Mouse (Mus musculus): ENCODE results near the gene Asb8. TPM values are rescaled to one million over a fixed set of nuclear protein-coding genes. Genes with fewer than 3 reads are reported as not detected.

The Asb8 gene
- polyA plus RNA-seq, 1 experiment from 2014 or later = 52.6 TPM

DNA sequence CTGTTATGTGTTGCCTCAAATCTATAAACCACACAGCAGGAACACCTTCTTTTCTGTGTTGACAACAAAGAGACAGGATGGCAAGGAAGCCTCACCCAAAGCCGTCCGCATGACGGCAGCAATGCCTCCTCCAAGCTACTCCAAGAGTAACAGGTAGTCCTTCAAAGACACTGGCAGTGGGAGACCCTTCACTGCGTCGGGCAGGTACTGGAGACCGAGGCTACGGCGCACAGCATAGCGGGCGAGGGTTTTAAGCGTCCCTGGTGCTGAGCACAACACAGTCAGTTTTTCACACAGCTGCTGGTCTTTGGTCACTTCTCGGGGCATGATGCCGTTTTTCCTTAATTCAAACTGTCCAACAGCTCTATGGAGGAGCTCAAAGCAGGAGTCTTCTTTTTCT is 29.8 kb downstream of the Asb8 start:
- Histone ChIP-seq H3K27me3 (ENCODE audit: control insufficient read depth, insufficient read depth, low read length) (no peaks in the 10 kb centered on the region), H3K4me1 (ENCODE audit: control insufficient read depth, insufficient read depth, low read length) (no peaks in the 10 kb centered on the region; the same call in 1 of the 2 replicates), H3K9me3 (ENCODE audit: control insufficient read depth, low read length) (no peaks in the 10 kb centered on the region), H3K4me3 (ENCODE audit: low read length) (no peak overlapping the region), H3K36me3 (ENCODE audit: control insufficient read depth, insufficient read depth, low read length) (peaks cover 76% of the 10 kb centered on the region), H3K9ac (ENCODE audit: low read depth, low read length) (no peak overlapping the region), H3K27ac (ENCODE audit: low read depth, low read length) (no peak overlapping the region), H3K4me2 (replicated peaks; ENCODE audit: low read depth, low read length) (no peak overlapping the region)
- WGBS = 96% methylated on average over 13 of the region's 13 CpGs
- ATAC-seq (ENCODE audit: low FRiP score, low TSS enrichment) = no peak

GRCm38 (mm10) chr15:98134666-98135065 is 30.8 kb downstream of the Asb8 start:
- Histone ChIP-seq H3K9ac (ENCODE audit: low read depth, low read length) (no peak overlapping the region), H3K27me3 (ENCODE audit: control insufficient read depth, insufficient read depth, low read length) (no peaks in the 10 kb centered on the region), H3K4me2 (replicated peaks; ENCODE audit: low read depth, low read length) (no peak overlapping the region), H3K9me3 (ENCODE audit: control insufficient read depth, low read length) (no peaks in the 10 kb centered on the region), H3K4me1 (ENCODE audit: control insufficient read depth, insufficient read depth, low read length) (no peaks in the 10 kb centered on the region; the same call in 1 of the 2 replicates), H3K27ac (ENCODE audit: low read depth, low read length) (no peak overlapping the region), H3K36me3 (ENCODE audit: control insufficient read depth, insufficient read depth, low read length) (peaks cover 77% of the 10 kb centered on the region), H3K4me3 (ENCODE audit: low read length) (no peak overlapping the region)
- no peak for ATAC-seq (ENCODE audit: low FRiP score, low TSS enrichment)
- 95% methylated on average over 3 of the region's 3 CpGs for WGBS

GRCm38 (mm10) chr15:98134034-98134433 is 31.4 kb downstream of the Asb8 start:
- Histone ChIP-seq H3K27me3 (ENCODE audit: control insufficient read depth, insufficient read depth, low read length) (no peaks in the 10 kb centered on the region), H3K4me3 (ENCODE audit: low read length) (no peak overlapping the region), H3K36me3 (ENCODE audit: control insufficient read depth, insufficient read depth, low read length) (peaks cover 74% of the 10 kb centered on the region), H3K9me3 (ENCODE audit: control insufficient read depth, low read length) (no peaks in the 10 kb centered on the region), H3K4me1 (ENCODE audit: control insufficient read depth, insufficient read depth, low read length) (0 out of 2 replicates have a peak, but pooled peaks cover 2% of the 10 kb centered on the region), H3K9ac (ENCODE audit: low read depth, low read length) (no peak overlapping the region), H3K4me2 (replicated peaks; ENCODE audit: low read depth, low read length) (no peak overlapping the region), H3K27ac (ENCODE audit: low read depth, low read length) (no peak overlapping the region)
- WGBS = 94% methylated on average over 4 of the region's 4 CpGs
- ATAC-seq (ENCODE audit: low FRiP score, low TSS enrichment) = no peak

DNA sequence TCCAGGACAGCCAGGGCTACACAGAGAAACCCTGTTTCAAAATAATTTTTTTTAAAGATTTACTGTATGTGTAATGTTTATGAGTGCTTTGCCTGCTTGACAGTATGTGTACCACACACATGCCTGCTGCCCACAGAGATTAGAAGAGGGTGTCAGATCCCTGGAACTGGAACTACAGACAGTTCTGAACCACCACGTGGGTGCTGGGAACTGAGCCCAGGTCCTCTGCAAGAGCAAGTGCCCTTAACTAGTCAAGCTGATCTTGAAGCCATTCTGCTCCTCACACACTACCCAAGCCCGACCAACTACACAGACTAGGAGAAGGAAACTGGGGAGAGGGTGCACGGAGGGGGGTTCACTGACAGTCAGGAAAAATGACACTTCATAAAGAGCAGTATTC is 32.0 kb downstream of the Asb8 start:
- Histone ChIP-seq H3K9ac (ENCODE audit: low read depth, low read length) (no peak overlapping the region), H3K4me2 (replicated peaks; ENCODE audit: low read depth, low read length) (no peak overlapping the region), H3K4me3 (ENCODE audit: low read length) (no peak overlapping the region), H3K27ac (ENCODE audit: low read depth, low read length) (no peak overlapping the region), H3K9me3 (ENCODE audit: control insufficient read depth, low read length) (no peaks in the 10 kb centered on the region), H3K27me3 (ENCODE audit: control insufficient read depth, insufficient read depth, low read length) (no peaks in the 10 kb centered on the region), H3K4me1 (ENCODE audit: control insufficient read depth, insufficient read depth, low read length) (0 out of 2 replicates have a peak, but pooled peaks cover 3% of the 10 kb centered on the region), H3K36me3 (ENCODE audit: control insufficient read depth, insufficient read depth, low read length) (peaks cover 69% of the 10 kb centered on the region)
- 88% methylated on average over 3 of the region's 3 CpGs for WGBS
- ATAC-seq (ENCODE audit: low FRiP score, low TSS enrichment) = no peak

DNA sequence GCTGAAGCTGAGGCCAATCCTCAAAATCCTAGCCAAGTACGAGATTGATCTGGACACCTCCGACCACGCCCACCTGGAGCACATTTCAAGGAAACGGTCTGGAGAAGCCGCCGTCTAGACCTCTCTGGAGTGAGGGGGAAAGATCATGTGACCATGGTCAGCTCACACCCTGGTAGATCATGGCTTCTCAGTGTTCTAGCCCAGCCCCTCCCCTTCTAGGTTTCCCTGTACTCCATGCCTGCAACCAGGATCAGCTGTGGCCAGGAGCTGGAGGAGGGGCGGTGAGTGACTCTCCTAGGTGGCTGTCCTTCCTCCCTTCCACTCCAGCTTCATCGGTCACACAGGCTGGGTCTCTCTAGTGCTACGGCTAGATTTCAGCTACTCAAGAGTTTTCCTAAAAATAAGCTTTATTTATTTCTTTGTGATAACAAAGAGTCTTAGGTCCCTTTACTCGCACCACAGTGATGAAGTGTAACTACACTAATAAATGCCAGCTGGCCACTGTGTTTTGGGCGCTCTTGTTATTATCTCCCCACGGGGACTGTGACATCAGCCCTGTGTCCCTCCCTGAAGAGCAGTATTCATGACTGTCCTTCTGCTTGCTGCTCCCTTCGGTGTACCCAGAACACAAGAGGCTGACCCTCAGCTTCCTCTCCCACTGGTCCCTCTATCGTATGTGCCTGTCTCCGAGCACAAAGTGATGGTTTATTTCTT is 33.3 kb downstream of the Asb8 start:
- WGBS = 89% methylated on average over 15 of the region's 15 CpGs
- Histone ChIP-seq H3K9me3 (ENCODE audit: control insufficient read depth, low read length) (no peaks in the 10 kb centered on the region), H3K4me2 (replicated peaks; ENCODE audit: low read depth, low read length) (no peak overlapping the region), H3K27ac (ENCODE audit: low read depth, low read length) (no peak overlapping the region), H3K9ac (ENCODE audit: low read depth, low read length) (no peak overlapping the region), H3K36me3 (ENCODE audit: control insufficient read depth, insufficient read depth, low read length) (peaks cover 65% of the 10 kb centered on the region), H3K27me3 (ENCODE audit: control insufficient read depth, insufficient read depth, low read length) (no peaks in the 10 kb centered on the region), H3K4me3 (ENCODE audit: low read length) (no peak overlapping the region), H3K4me1 (ENCODE audit: control insufficient read depth, insufficient read depth, low read length) (0 out of 2 replicates have a peak, but pooled peaks cover 3% of the 10 kb centered on the region)
- no peak for ATAC-seq (ENCODE audit: low FRiP score, low TSS enrichment)

- no peak for ATAC-seq (ENCODE audit: low FRiP score, low TSS enrichment)
- Histone ChIP-seq H3K9ac (ENCODE audit: low read depth, low read length) (no peak overlapping the region), H3K4me3 (ENCODE audit: low read length) (no peak overlapping the region), H3K4me2 (replicated peaks; ENCODE audit: low read depth, low read length) (no peak overlapping the region), H3K27me3 (ENCODE audit: control insufficient read depth, insufficient read depth, low read length) (no peaks in the 10 kb centered on the region), H3K4me1 (ENCODE audit: control insufficient read depth, insufficient read depth, low read length) (0 out of 2 replicates have a peak, but pooled peaks cover 3% of the 10 kb centered on the region), H3K9me3 (ENCODE audit: control insufficient read depth, low read length) (no peaks in the 10 kb centered on the region), H3K27ac (ENCODE audit: low read depth, low read length) (no peak overlapping the region), H3K36me3 (ENCODE audit: control insufficient read depth, insufficient read depth, low read length) (peaks cover 63% of the 10 kb centered on the region)
- WGBS = 92% methylated on average over 7 of the region's 7 CpGs
Measured at GRCm38 (mm10) chr15:98131451-98131850, 34.0 kb downstream of the Asb8 start.

- WGBS = 96% methylated on average over 4 of the region's 4 CpGs
- Histone ChIP-seq H3K27ac (ENCODE audit: low read depth, low read length) (no peak overlapping the region), H3K36me3 (ENCODE audit: control insufficient read depth, insufficient read depth, low read length) (peaks cover 62% of the 10 kb centered on the region), H3K4me2 (replicated peaks; ENCODE audit: low read depth, low read length) (no peak overlapping the region), H3K9ac (ENCODE audit: low read depth, low read length) (no peak overlapping the region), H3K27me3 (ENCODE audit: control insufficient read depth, insufficient read depth, low read length) (no peaks in the 10 kb centered on the region), H3K4me1 (ENCODE audit: control insufficient read depth, insufficient read depth, low read length) (peaks cover 8% of the 10 kb centered on the region; the same call in 1 of the 2 replicates), H3K9me3 (ENCODE audit: control insufficient read depth, low read length) (no peaks in the 10 kb centered on the region), H3K4me3 (ENCODE audit: low read length) (no peak overlapping the region)
- no peak for ATAC-seq (ENCODE audit: low FRiP score, low TSS enrichment)
Measured at GRCm38 (mm10) chr15:98131001-98131400, 34.4 kb downstream of the Asb8 start.

DNA sequence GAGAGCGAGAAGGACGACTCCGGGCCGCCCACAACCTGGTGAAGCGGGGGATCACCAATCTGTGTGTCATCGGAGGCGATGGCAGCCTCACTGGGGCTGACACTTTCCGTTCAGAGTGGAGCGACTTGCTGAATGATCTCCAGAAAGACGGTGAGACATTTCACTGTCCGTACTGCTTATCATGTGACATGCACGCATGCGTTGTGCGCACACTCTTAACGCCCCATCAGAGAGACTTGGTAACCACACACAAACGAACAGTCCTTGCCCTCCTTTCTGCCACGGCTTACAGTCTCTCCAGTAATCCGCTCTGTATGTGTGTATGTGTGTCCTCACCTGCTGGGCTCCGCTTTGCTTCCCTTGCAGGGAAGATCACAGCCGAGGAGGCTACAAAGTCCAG is 44.6 kb downstream of the Asb8 start:
- Histone ChIP-seq H3K4me3 (ENCODE audit: low read length) (no peak overlapping the region), H3K36me3 (ENCODE audit: control insufficient read depth, insufficient read depth, low read length) (peaks cover 63% of the 10 kb centered on the region), H3K9me3 (ENCODE audit: control insufficient read depth, low read length) (no peaks in the 10 kb centered on the region), H3K9ac (ENCODE audit: low read depth, low read length) (no peak overlapping the region), H3K27ac (ENCODE audit: low read depth, low read length) (no peak overlapping the region), H3K27me3 (ENCODE audit: control insufficient read depth, insufficient read depth, low read length) (no peaks in the 10 kb centered on the region), H3K4me1 (ENCODE audit: control insufficient read depth, insufficient read depth, low read length) (no peaks in the 10 kb centered on the region), H3K4me2 (replicated peaks; ENCODE audit: low read depth, low read length) (no peak overlapping the region)
- 97% methylated on average over 20 of the region's 20 CpGs for WGBS
- no peak for ATAC-seq (ENCODE audit: low FRiP score, low TSS enrichment)

GRCm38 (mm10) chr15:98119363-98119762 is 46.1 kb downstream of the Asb8 start:
- no peak overlapping the region for H3K4me2 ChIP-seq (replicated peaks; ENCODE audit: low read depth, low read length)
- no peaks in the 10 kb centered on the region for H3K27me3 ChIP-seq (ENCODE audit: control insufficient read depth, insufficient read depth, low read length)
- H3K36me3 ChIP-seq (ENCODE audit: control insufficient read depth, insufficient read depth, low read length) = peaks cover 53% of the 10 kb centered on the region
- H3K9ac ChIP-seq (ENCODE audit: low read depth, low read length) = no peak overlapping the region
- H3K4me3 ChIP-seq (ENCODE audit: low read length) = no peak overlapping the region
- H3K27ac ChIP-seq (ENCODE audit: low read depth, low read length) = no peak overlapping the region
- H3K4me1 ChIP-seq (ENCODE audit: control insufficient read depth, insufficient read depth, low read length) = no peaks in the 10 kb centered on the region
- no peak for ATAC-seq (ENCODE audit: low FRiP score, low TSS enrichment)
- 88% methylated on average over 12 of the region's 12 CpGs for WGBS
- no peaks in the 10 kb centered on the region for H3K9me3 ChIP-seq (ENCODE audit: control insufficient read depth, low read length)

Data from kidney, embryonic 14.5 days (tissue).